Comparison of ENCODE assay signal across 35 mouse cellular contexts in the genomic region with DNA sequence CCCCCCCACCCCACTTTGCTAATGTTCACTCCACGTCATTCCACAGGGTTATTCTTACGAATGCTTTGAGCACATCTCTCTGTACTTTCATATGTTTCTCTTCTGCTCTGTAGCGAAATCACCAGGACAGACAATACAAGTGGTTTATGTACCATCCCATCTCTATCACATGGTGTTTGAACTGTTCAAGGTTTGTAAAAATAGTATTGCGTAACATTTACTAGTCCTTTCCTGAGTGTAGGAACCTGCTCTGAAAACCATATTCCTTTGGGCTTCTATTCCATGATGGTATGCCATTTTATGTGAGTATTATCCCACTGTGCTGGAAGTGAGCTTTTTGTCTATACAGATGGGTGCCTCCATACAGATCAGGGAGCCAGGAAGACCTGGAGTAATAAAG.
"Had no signal": no experiment of that assay in that cellular context is flagged by ENCODE, and none has a peak within 500 bp of the region (broad histone marks: within the 10 kb centered on the region; RNA-seq: fewer than 3 reads in every experiment).

No protein-coding gene starts in this region.

- H3K27me3 ChIP-seq: heart, embryonic 12.5 days; heart, embryonic 13.5 days; heart, embryonic 15.5 days; hindbrain, embryonic 12.5 days; hindbrain, embryonic 13.5 days; hindbrain, embryonic 15.5 days; intestine, embryonic 15.5 days; kidney, embryonic 15.5 days had no signal

- ATAC-seq: hindbrain, embryonic 16.5 days; hindbrain, postnatal 0 days; inflammation-experienced regulatory T-cells, adult 6 months; intestine, embryonic 15.5 days; intestine, embryonic 16.5 days; intestine, postnatal 0 days had no signal

- H3K4me2 ChIP-seq: heart, embryonic 11.5 days; heart, embryonic 12.5 days; heart, embryonic 13.5 days; heart, embryonic 15.5 days; hindbrain, embryonic 12.5 days; hindbrain, embryonic 13.5 days; hindbrain, embryonic 14.5 days; hindbrain, embryonic 15.5 days; intestine, embryonic 15.5 days; kidney, embryonic 15.5 days had no signal

- DNase-seq: heart, postnatal 10 days; heart, postnatal 14 days; heart, postnatal 36 days; heart, postnatal 4 days; kidney, adult 11 months; kidney, adult 18-20 months; kidney, adult 2 months; kidney, adult 8-10 months; kidney, adult 9 months; kidney, postnatal 10 days; kidney, postnatal 14 days; kidney, postnatal 25 days; kidney, postnatal 36 days; kidney, postnatal 4 days; layer of hippocampus, adult 9-11 months; layer of hippocampus, postnatal 36 days had no signal

- H3K27ac ChIP-seq: heart, embryonic 13.5 days; heart, embryonic 15.5 days; hindbrain, embryonic 10.5 days; hindbrain, embryonic 12.5 days; hindbrain, embryonic 13.5 days; hindbrain, embryonic 14.5 days; hindbrain, embryonic 15.5 days; hindbrain, postnatal 0 days; intestine, embryonic 15.5 days; kidney, embryonic 15.5 days; kidney, postnatal 0 days; layer of hippocampus, adult 2 months; left cerebral cortex, adult 2 months had no signal

- H3K36me3 ChIP-seq: hindbrain, embryonic 12.5 days; hindbrain, embryonic 13.5 days had no signal

- H3K4me3 ChIP-seq: heart, embryonic 12.5 days; heart, embryonic 13.5 days; heart, embryonic 15.5 days; hindbrain, embryonic 10.5 days; hindbrain, embryonic 12.5 days; hindbrain, embryonic 13.5 days; hindbrain, embryonic 15.5 days; intestine, embryonic 15.5 days; kidney, embryonic 15.5 days; layer of hippocampus, adult 2 months; left cerebral cortex, adult 2 months had no signal

- H3K9me3 ChIP-seq: heart, embryonic 12.5 days; heart, embryonic 13.5 days; heart, embryonic 15.5 days; hindbrain, embryonic 10.5 days; hindbrain, embryonic 12.5 days; hindbrain, embryonic 13.5 days; hindbrain, embryonic 15.5 days; intestine, embryonic 15.5 days; kidney, embryonic 15.5 days had no signal

- H3K4me1 ChIP-seq: heart, embryonic 12.5 days; heart, embryonic 13.5 days; heart, embryonic 15.5 days; hindbrain, embryonic 10.5 days; hindbrain, embryonic 12.5 days; hindbrain, embryonic 13.5 days; hindbrain, embryonic 15.5 days; intestine, embryonic 15.5 days; kidney, embryonic 15.5 days had no signal

- H3K9ac ChIP-seq: heart, embryonic 12.5 days; heart, embryonic 13.5 days; heart, embryonic 15.5 days; hindbrain, embryonic 12.5 days; hindbrain, embryonic 13.5 days; hindbrain, embryonic 14.5 days; hindbrain, embryonic 15.5 days; intestine, embryonic 15.5 days; kidney, embryonic 15.5 days had no signal
